Mouse (Mus musculus) heart, adult 11 months (tissue): ENCODE results near the gene Plp1.

Experiments
- DNase-seq: peaks from one replicate; pipeline ENCODE4 v3.0.0; 2022

The Plp1 gene

DNA sequence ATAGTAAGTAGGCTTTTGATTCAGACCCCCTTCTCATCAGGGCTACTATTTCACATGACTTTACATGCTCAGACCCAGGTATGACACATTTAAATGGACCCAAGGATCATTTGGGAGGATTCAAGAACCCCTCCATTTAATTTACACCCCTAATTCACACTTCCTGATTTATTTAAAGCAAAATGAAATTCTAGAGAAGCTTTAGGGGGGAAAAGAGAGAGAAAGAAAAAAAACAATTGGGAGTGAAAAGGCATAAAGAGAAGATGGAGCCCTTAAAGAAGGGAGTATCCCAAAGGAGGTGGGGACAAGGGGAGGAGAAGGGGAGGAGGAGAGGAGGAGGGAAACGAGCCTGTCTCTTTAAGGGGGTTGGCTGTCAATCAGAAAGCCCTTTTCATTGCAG is at the start of gene Plp1:
Gene Plp1 (plus strand): TSS at position 301 of the 400 bp plus-strand sequence.
- no peak for DNase-seq

DNA sequence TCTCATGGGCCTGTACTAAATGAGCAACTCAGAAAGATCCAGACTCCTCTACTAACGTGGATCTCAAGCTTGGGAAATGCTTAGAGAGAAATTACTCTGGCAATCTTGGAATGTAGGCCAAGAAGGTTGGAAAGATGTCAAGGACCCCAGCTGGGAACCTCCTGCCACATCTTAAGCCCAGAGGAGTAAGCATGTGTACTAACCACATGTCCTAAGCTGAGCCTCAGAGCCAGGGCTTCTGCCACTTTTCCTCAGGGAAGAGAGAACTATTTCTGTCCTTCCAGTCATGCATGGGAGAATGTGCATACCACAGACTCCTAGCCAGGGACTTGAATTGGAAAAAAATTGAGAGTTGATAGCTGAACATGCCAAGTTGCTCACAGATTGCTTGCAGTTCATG is 49.4 kb upstream of the Plp1 start:
- peak; percentile 95 for DNase-seq

GRCm38 (mm10) chrX:136778046-136778445 is 44.4 kb upstream of the Plp1 start:
- no peak for DNase-seq

- DNase-seq = no peak
Observed at GRCm38 (mm10) chrX:136779262-136779661, 43.2 kb upstream of the Plp1 start.

DNA sequence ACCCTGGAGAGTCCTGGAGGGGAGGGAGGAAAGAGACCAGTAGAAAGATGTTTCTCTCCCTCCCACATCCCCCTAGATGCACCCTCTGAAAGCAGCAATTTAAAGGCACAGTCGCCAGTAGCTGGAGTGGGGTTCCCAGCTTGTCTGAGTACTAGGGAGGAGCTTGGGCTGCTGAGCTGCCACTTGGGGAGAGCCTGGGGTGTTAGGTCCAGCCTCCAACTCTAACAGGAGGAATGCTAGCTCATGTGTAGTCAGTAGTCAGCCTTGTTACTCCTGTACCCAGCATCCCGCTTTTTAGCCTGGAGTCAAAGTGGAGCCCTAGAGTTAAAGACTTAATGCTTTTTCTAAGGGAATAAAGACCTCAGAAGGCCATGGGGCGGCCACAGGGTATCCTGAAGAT is 42.4 kb upstream of the Plp1 start, which contains the start of gene Glra4:
Gene Glra4 (minus strand): TSS at position 101 of the 400 bp plus-strand sequence.
- no peak for DNase-seq

- DNase-seq = no peak
Observed at GRCm38 (mm10) chrX:136789446-136789845, 33.0 kb upstream of the Plp1 start.

- no peak for DNase-seq
Observed at GRCm38 (mm10) chrX:136797223-136797622, 25.2 kb upstream of the Plp1 start.

GRCm38 (mm10) chrX:136819752-136820151 is 2.7 kb upstream of the Plp1 start:
- DNase-seq = peak; percentile 91

GRCm38 (mm10) chrX:136820250-136820649 is 2.2 kb upstream of the Plp1 start:
- peak; percentile 87 for DNase-seq

DNA sequence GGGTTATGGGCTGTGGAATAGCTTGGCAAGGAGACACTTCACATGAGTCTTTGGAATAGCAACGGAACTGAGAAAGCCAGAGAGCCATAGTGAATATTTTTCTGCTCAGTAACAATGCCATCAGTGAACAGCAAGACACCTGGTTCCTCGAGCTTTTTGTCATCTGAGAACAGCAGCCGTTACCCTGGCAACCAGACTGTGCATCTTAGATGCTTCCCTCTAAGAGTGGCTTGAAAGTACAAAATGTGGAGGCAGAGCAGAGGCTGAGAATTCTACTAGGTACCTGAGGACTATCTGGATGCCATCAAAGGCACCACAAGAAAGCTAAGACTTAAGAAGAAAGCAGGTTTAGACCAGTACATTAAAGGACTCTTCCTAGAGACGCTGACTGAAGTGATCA is 2.5 kb downstream of the Plp1 start:
- DNase-seq = no peak

GRCm38 (mm10) chrX:136828610-136829009 is 6.1 kb downstream of the Plp1 start:
- no peak for DNase-seq

- no peak for DNase-seq
Observed at GRCm38 (mm10) chrX:136850300-136850699, 27.8 kb downstream of the Plp1 start.

DNA sequence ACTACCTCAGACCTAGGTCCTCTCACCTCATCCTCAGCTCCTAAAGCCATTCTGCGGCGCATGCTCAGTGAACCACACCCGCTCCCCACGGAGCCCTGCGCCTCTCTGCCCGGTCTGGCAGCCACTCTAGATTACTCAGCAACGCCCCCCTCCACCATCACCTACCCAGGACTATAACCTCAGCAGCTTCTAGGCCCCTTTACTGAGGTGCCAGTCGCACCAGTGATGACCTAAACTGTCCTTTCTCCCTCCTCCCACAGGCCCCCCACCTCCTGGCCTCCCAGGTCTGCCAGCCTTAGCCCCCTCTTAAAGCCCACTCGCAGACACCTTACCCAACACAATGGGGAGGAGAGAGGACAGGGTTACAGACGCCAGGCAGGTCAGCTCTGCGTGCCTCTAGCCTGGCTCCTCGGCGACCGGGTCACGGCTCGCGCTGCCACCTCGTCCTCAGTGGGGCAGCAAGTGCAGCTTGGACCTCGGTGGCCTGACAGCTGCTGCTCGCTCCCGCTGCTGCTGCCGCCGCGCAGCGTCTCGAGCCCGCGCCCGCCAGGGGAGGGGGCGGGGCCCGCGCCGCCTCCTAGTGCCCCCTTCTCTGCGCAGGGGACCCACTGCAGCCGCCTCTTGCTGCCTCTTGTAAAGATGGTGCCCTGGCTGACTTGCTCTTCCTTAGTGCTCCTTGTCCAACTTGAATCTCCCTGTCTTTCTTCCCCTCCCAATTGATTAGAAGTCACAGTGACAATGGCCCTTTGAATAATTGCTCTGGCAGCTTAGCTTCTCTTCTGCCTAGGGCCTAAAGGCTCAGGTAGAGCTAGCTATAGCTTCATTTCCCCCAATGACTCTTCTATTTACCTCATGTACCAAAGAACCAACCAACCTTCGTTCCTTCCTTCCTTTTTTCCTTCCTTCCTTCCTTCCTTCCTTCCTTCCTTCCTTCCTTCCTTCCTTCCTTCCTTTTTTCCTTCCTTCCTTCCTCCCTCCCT is 45.9 kb downstream of the Plp1 start, which contains the start of gene Rab9b:
Gene Rab9b (minus strand): TSS at position 695 of the 980 bp plus-strand sequence.
- DNase-seq = no peak
